Mouse (Mus musculus) 3134 (cell line): Measurements from ENCODE around the gene Map3k5.

Experiments
- DNase-seq: peaks from one replicate; pipeline ENCODE4 v3.0.0-alpha.2; 2011; ENCODE audit warnings: low spot score; ENCODE audit not compliant: insufficient read length; ENCODE audit errors: extremely low read depth

Gene Map3k5

GRCm38 (mm10) chr10:20040677-20041076 is 106.4 kb downstream of the Map3k5 start:
- DNase-seq, result no peak

- DNase-seq, result no peak
These were observed 107.8 kb downstream of the Map3k5 start for GRCm38 (mm10) chr10:20042081-20042480.

GRCm38 (mm10) chr10:20044051-20044450 is 109.8 kb downstream of the Map3k5 start:
- DNase-seq, result no peak

- no peak for DNase-seq
These were observed 111.6 kb downstream of the Map3k5 start for GRCm38 (mm10) chr10:20045733-20046495.

- no peak for DNase-seq
These were observed 122.8 kb downstream of the Map3k5 start for GRCm38 (mm10) chr10:20056859-20057644.

GRCm38 (mm10) chr10:20058031-20058430 is 123.8 kb downstream of the Map3k5 start:
- no peak for DNase-seq

- no peak for DNase-seq
These were observed 124.6 kb downstream of the Map3k5 start for GRCm38 (mm10) chr10:20058841-20059240.

- DNase-seq, result no peak
These were observed 126.2 kb downstream of the Map3k5 start for GRCm38 (mm10) chr10:20060320-20060970.

- DNase-seq, result no peak
These were observed 130.4 kb downstream of the Map3k5 start for GRCm38 (mm10) chr10:20064556-20065207.

- DNase-seq, result no peak
These were observed 131.9 kb downstream of the Map3k5 start for GRCm38 (mm10) chr10:20066069-20066665.

GRCm38 (mm10) chr10:20069771-20070460 is 135.6 kb downstream of the Map3k5 start:
- no peak for DNase-seq

- DNase-seq, result no peak
These were observed 136.4 kb downstream of the Map3k5 start for GRCm38 (mm10) chr10:20070576-20071109.

GRCm38 (mm10) chr10:20071716-20072115 is 137.4 kb downstream of the Map3k5 start:
- DNase-seq, result no peak

GRCm38 (mm10) chr10:20073236-20073893 is 139.1 kb downstream of the Map3k5 start:
- peak; percentile 7 for DNase-seq

- peak; percentile 35 for DNase-seq
These were observed 142.5 kb downstream of the Map3k5 start for GRCm38 (mm10) chr10:20076541-20077469.

GRCm38 (mm10) chr10:20078350-20078749 is 144.1 kb downstream of the Map3k5 start:
- no peak for DNase-seq

GRCm38 (mm10) chr10:20087841-20088240 is 153.6 kb downstream of the Map3k5 start:
- no peak for DNase-seq

GRCm38 (mm10) chr10:20089026-20089425 is 154.8 kb downstream of the Map3k5 start:
- no peak for DNase-seq
